Mouse (Mus musculus): Measurements from ENCODE around the gene Clca4b. TPM values are rescaled to one million over a fixed set of nuclear protein-coding genes. Genes with fewer than 3 reads are reported as not detected.
"Not testable (repeated sequence)": the region's sequence is repeated elsewhere in the genome, so short reads cannot be mapped to it uniquely, and the experiment has no call there.

Gene Clca4b
- not detected in 2 replicates for polyA plus RNA-seq (2016; fragmentation: Nextera tagmentation; extraction: Ambion mirVana)

- no peak for DNase-seq (ENCODE audit: extremely low spot score, low spot score)
- Histone ChIP-seq H3K9me3 (no peaks in the 10 kb centered on the region), H3K27ac (no peak within 1 kb of the TSS), H3K27me3 (ENCODE audit: poor library complexity, severe bottlenecking) (no peaks in the 10 kb centered on the region), H3K4me1 (no peaks in the 10 kb centered on the region), H3K36me3 (replicated peaks) (no peaks in the 10 kb centered on the region), H3K4me3 (no peak within 1 kb of the TSS)
Measured at GRCm38 (mm10) chr3:144932335-144932734, at the start of gene Clca4b. Clca4b (minus strand) TSS chr3:144932529.

DNA sequence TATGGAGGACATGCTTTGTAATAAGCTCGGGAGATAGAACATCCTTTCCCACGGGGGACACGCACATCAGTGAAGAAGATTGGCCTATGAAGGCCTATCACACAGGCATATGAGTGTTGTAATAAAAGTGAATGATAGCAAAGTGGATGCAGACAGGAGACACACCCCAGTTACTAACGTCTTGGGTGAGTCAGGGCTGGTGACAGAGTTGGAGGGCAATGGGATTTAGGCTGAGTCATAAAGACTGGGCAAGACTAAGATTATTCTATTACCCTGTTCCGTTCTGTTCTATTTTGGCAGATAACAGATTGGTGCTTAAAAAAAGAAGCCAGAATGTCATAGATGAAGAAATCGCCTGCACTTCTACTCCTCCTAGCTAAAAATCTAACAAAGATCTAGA is 48.2 kb upstream of the Clca4b start:
- H3K27ac ChIP-seq, result no peak overlapping the region
- DNase-seq (ENCODE audit: extremely low spot score, low spot score), result no peak
- H3K36me3 ChIP-seq (replicated peaks), result no peaks in the 10 kb centered on the region
- peaks cover 5% of the 10 kb centered on the region for H3K4me1 ChIP-seq
- H3K27me3 ChIP-seq (ENCODE audit: poor library complexity, severe bottlenecking), result no peaks in the 10 kb centered on the region
- no peaks in the 10 kb centered on the region for H3K9me3 ChIP-seq
- WGBS, result 87% methylated on average over 6 of the region's 6 CpGs
- H3K4me3 ChIP-seq, result no peak overlapping the region

- Histone ChIP-seq H3K9me3 (no peaks in the 10 kb centered on the region), H3K27me3 (ENCODE audit: poor library complexity, severe bottlenecking) (no peaks in the 10 kb centered on the region), H3K4me1 (peaks cover 5% of the 10 kb centered on the region), H3K27ac (no peak overlapping the region), H3K4me3 (no peak overlapping the region), H3K36me3 (replicated peaks) (no peaks in the 10 kb centered on the region)
- DNase-seq (ENCODE audit: extremely low spot score, low spot score), result no peak
- WGBS, result 13% methylated on average over 4 of the region's 4 CpGs
Measured at GRCm38 (mm10) chr3:144977631-144978030, 45.3 kb upstream of the Clca4b start.

DNA sequence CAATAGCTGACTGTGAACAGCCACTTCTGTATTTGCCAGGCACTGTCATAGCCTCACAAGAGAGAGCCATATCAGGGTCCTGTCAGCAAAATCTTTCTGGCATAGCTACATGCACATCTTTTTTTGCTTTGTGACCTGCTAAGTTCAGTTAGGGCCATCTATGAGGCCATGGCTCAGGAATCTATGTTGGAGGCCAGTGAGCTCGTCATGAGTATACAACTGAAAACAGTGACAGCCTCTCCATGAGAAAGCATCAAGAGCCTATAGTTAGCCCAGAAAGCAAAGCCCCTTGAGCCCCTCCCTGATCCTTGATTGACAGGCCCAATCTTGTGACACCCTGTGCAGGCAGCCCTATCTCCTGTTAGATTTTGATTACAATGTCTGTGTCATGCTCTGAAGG is 43.8 kb upstream of the Clca4b start:
- H3K27ac ChIP-seq, result no peak overlapping the region
- H3K9me3 ChIP-seq, result no peaks in the 10 kb centered on the region
- peaks cover 5% of the 10 kb centered on the region for H3K4me1 ChIP-seq
- H3K36me3 ChIP-seq (replicated peaks), result no peaks in the 10 kb centered on the region
- DNase-seq (ENCODE audit: extremely low spot score, low spot score), result no peak
- H3K27me3 ChIP-seq (ENCODE audit: poor library complexity, severe bottlenecking), result no peaks in the 10 kb centered on the region
- 71% methylated on average over 1 of the region's 1 CpGs for WGBS
- H3K4me3 ChIP-seq, result no peak overlapping the region

GRCm38 (mm10) chr3:144974945-144975344 is 42.6 kb upstream of the Clca4b start, which contains the start of gene Clca4a:
Clca4a (minus strand) TSS chr3:144975045.
- peaks cover 5% of the 10 kb centered on the region for H3K4me1 ChIP-seq
- H3K4me3 ChIP-seq, result no peak within 1 kb of the TSS
- no peak within 1 kb of the TSS for H3K27ac ChIP-seq
- H3K27me3 ChIP-seq (ENCODE audit: poor library complexity, severe bottlenecking), result no peaks in the 10 kb centered on the region
- no peaks in the 10 kb centered on the region for H3K9me3 ChIP-seq
- DNase-seq (ENCODE audit: extremely low spot score, low spot score), result no peak
- no peaks in the 10 kb centered on the region for H3K36me3 ChIP-seq (replicated peaks)

DNA sequence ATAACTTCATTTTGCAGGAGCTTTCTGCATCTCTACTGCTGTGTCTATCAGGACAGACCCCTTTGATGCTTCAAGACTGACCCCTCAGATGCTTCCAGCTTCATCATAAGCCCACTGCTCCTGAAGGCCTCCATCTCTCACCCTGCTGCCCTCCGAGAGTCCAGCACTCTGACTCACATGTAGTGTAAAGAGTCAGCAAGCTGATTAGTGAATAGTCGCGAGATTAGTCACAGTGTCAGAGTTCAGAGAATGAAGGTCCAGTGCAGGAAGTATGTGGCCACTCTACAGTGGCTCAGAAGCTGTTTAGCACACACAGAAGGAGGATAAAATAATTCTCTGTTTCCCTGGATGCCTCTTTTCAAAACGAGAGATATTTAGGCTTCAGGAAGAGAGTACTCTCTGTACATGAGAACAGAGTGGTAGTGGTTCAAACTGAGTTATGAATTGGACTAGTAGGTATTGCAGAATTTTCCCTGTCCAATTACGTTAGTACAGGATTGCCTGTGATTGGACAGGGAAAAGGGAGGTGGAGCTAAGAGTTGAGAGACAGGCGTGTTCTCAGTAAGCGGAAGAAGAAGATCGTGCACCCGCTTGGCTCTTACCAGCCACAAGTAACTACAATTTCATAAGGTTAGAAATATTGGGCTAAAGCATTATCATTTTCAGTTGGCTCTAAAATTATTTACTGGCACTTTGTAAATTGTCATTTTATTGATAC is 39.4 kb upstream of the Clca4b start:
- no peaks in the 10 kb centered on the region for H3K9me3 ChIP-seq
- H3K27ac ChIP-seq, result no peak overlapping the region
- H3K4me3 ChIP-seq, result no peak overlapping the region
- no peaks in the 10 kb centered on the region for H3K4me1 ChIP-seq
- no peak for DNase-seq (ENCODE audit: extremely low spot score, low spot score)
- H3K36me3 ChIP-seq (replicated peaks), result no peaks in the 10 kb centered on the region
- 83% methylated on average over 9 of the region's 9 CpGs for WGBS
- no peaks in the 10 kb centered on the region for H3K27me3 ChIP-seq (ENCODE audit: poor library complexity, severe bottlenecking)

- no peak for DNase-seq (ENCODE audit: extremely low spot score, low spot score)
- Histone ChIP-seq H3K9me3 (no peaks in the 10 kb centered on the region), H3K27ac (no peak overlapping the region), H3K4me1 (no peaks in the 10 kb centered on the region), H3K27me3 (ENCODE audit: poor library complexity, severe bottlenecking) (no peaks in the 10 kb centered on the region), H3K4me3 (no peak overlapping the region), H3K36me3 (replicated peaks) (no peaks in the 10 kb centered on the region)
- 88% methylated on average over 1 of the region's 1 CpGs for WGBS
Measured at GRCm38 (mm10) chr3:144969755-144970154, 37.4 kb upstream of the Clca4b start.

DNA sequence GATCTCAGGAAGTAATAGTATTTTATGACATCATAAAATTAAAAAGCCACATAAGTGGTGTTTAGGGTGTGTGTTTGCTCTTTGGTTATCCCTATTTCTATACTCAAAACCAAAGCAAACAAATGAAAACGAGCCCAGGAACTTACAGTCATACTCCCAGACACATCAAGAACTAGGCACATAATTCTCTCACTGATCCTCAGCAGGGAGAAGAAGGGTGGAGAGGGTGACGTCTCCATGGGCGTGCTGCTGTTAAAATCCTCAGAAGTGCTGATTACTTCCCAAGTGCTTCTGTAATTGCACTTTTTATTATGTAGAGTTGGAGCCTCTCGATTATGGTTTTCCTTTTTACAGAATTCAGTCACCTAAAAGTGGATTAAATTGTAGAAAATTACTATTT is 33.7 kb upstream of the Clca4b start:
- WGBS, result 74% methylated on average over 4 of the region's 4 CpGs
- DNase-seq (ENCODE audit: extremely low spot score, low spot score), result no peak
- no peaks in the 10 kb centered on the region for H3K27me3 ChIP-seq (ENCODE audit: poor library complexity, severe bottlenecking)
- H3K27ac ChIP-seq, result no peak overlapping the region
- H3K36me3 ChIP-seq (replicated peaks), result no peaks in the 10 kb centered on the region
- no peaks in the 10 kb centered on the region for H3K9me3 ChIP-seq
- H3K4me1 ChIP-seq, result no peaks in the 10 kb centered on the region
- H3K4me3 ChIP-seq, result no peak overlapping the region

DNA sequence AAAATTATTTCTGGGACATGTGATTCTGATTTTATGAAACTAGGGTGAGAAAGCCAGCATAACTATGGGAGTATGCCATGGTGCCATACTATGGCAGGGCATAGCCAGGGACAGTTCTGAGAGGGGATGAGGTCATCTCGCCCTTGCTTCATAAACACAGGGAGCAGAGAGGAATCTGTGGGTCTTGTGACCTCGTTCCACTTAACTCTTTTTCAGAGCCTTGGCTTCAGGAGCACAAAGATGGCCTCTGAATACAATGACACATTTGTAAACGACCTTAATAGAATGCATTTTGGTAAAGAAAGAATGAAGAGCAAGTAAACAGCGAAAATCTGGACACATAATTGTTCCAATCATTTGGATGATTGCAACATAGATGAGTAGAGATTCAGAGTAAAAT is 18.5 kb upstream of the Clca4b start:
- DNase-seq (ENCODE audit: extremely low spot score, low spot score), result no peak
- WGBS, result 73% methylated on average over 4 of the region's 4 CpGs

DNA sequence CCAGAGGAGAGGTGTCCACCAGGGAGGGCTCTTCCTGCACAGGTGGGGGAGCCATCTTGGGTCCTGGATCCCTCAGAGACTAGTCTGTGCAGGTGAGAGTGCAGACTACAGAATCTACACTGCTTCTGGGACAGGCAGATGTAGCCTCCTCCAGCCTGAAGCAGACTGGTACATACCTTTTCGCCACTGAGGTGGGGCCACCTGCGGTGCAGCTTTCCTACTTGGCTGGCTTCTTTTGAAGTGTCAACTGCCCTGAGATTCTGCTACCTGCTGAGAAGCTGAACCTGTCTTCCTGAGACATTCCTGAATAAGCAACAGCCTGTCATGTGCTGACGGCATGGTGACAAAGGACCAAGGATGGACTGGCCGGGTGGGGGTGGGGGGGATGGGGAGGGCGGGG is 15.0 kb upstream of the Clca4b start:
- not testable (repeated sequence) for H3K4me1 ChIP-seq; H3K4me3 ChIP-seq; H3K27me3 ChIP-seq (ENCODE audit: poor library complexity, severe bottlenecking); H3K27ac ChIP-seq; H3K36me3 ChIP-seq (replicated peaks); DNase-seq (ENCODE audit: extremely low spot score, low spot score); H3K9me3 ChIP-seq
- WGBS, result 21% methylated on average over 5 of the region's 5 CpGs

More for the DNA sequence above, 18.5 kb upstream of the Clca4b start:
- peaks cover 9% of the 10 kb centered on the region for H3K4me1 ChIP-seq
- H3K9me3 ChIP-seq, result no peaks in the 10 kb centered on the region
- no peaks in the 10 kb centered on the region for H3K36me3 ChIP-seq (replicated peaks)
- H3K27me3 ChIP-seq (ENCODE audit: poor library complexity, severe bottlenecking), result no peaks in the 10 kb centered on the region
- no peak overlapping the region for H3K27ac ChIP-seq
- H3K4me3 ChIP-seq, result no peak overlapping the region

DNA sequence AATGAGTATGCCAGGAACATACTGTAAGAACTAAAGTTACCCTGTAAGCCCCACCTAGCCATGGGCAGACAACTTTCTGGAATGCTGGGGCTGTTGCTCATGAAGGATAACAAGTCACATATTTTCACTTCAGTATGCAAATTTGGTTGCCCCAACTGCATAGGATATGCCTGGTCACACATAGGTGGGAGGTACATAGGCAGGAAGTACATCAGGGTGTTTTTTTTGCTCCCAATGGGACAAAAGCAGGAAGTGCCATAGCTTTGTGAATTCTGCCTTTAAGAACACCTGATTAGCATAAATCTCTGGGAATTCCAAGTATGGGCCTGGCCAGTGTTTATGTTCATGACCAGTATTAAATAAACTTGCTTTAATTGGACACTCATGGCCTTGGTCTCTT is 1.3 kb upstream of the Clca4b start:
- not testable (repeated sequence) for DNase-seq (ENCODE audit: extremely low spot score, low spot score); H3K4me3 ChIP-seq

DNA sequence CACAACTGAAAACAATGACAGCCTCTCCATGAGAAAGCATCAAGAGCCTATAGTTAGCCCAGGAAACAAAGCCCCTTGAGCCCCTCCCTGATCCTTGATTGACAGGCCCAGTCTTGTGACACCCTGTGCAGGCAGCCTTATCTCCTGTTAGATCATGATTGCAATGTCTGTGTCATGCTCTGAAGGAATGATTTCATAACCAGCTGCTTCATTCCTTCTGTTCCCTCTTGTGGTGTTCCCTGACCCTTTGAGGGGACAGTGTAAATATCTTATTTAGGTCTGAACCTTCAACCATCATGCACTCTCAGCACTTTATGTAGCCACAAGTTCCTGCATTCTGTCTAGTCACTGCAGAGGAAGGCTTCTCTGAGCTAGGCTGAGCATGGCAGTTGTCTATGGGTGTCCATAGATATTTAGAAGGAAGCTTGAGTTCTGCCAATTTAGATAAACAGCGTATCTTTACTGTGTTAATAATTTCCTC is 722 bp upstream of the Clca4b start:
- Histone ChIP-seq H3K4me1 (no peaks in the 10 kb centered on the region), H3K9me3 (no peaks in the 10 kb centered on the region), H3K27ac (no peak overlapping the region), H3K36me3 (replicated peaks) (no peaks in the 10 kb centered on the region), H3K4me3 (no peak overlapping the region), H3K27me3 (ENCODE audit: poor library complexity, severe bottlenecking) (no peaks in the 10 kb centered on the region)
- 91% methylated on average over 1 of the region's 1 CpGs for WGBS
- no peak for DNase-seq (ENCODE audit: extremely low spot score, low spot score)

More for the DNA sequence above, 1.3 kb upstream of the Clca4b start:
- H3K27ac ChIP-seq; H3K4me1 ChIP-seq; H3K9me3 ChIP-seq; H3K27me3 ChIP-seq (ENCODE audit: poor library complexity, severe bottlenecking); H3K36me3 ChIP-seq (replicated peaks): not testable (repeated sequence)

DNA sequence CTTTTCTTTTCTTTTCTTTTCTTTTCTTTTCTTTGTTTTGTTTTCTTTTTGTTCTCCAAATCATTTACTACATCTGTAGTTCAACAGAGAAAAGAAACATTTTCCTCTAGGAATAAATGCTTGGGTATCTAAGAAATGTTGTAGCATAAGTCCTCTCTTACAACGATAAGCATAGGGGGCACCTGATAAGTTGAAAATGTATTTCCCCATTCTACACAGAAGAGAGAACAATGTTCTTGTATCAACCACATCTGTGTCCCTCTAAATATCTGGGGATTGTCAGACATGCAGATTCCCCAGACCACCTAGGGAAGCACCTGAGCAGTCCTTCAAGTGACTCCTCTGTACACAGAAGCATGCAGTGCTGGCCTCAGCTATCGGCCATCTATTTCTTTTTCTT is 18.3 kb downstream of the Clca4b start:
- Histone ChIP-seq H3K27ac (no peak overlapping the region), H3K36me3 (replicated peaks) (no peaks in the 10 kb centered on the region), H3K4me1 (no peaks in the 10 kb centered on the region), H3K27me3 (ENCODE audit: poor library complexity, severe bottlenecking) (no peaks in the 10 kb centered on the region), H3K4me3 (no peak overlapping the region), H3K9me3 (no peaks in the 10 kb centered on the region)
- no peak for DNase-seq (ENCODE audit: extremely low spot score, low spot score)
- 88% methylated on average over 2 of the region's 2 CpGs for WGBS
